Mouse (Mus musculus): ENCODE data around the gene Gpr22. TPM values are rescaled to one million over a fixed set of nuclear protein-coding genes. Genes with fewer than 3 reads are reported as not detected.

Gpr22 gene
- total RNA-seq (2021): 10 to 100 TPM; 19.5 to 20.5 TPM

GRCm38 (mm10) chr12:31713600-31713999 is at the start of gene Gpr22:
TSS of gene Gpr22 (minus strand) at chr12:31713947.
- intact Hi-C loops (cut with DNase I): no loop called here
- no peak for DNase-seq (ENCODE audit: low spot score)

GRCm38 (mm10) chr12:31755885-31756755 is 42.4 kb upstream of the Gpr22 start:
- intact Hi-C loops (cut with DNase I): no loop called here
- DNase-seq (ENCODE audit: low spot score): no peak

GRCm38 (mm10) chr12:31754465-31754864 is 40.7 kb upstream of the Gpr22 start:
- intact Hi-C loops (cut with DNase I): no loop called here
- no peak for DNase-seq (ENCODE audit: low spot score)

GRCm38 (mm10) chr12:31749846-31750245 is 36.1 kb upstream of the Gpr22 start:
- intact Hi-C loops (cut with DNase I): no loop called here
- DNase-seq (ENCODE audit: low spot score): no peak

GRCm38 (mm10) chr12:31747301-31747700 is 33.6 kb upstream of the Gpr22 start:
- no peak for DNase-seq (ENCODE audit: low spot score)
- intact Hi-C loops (cut with DNase I): no loop called here

GRCm38 (mm10) chr12:31734616-31735015 is 20.9 kb upstream of the Gpr22 start:
- intact Hi-C loops (cut with DNase I): no loop called here
- DNase-seq (ENCODE audit: low spot score): no peak

GRCm38 (mm10) chr12:31730126-31730525 is 16.4 kb upstream of the Gpr22 start:
- DNase-seq (ENCODE audit: low spot score): no peak
- intact Hi-C loops (cut with DNase I): no loop called here

GRCm38 (mm10) chr12:31726707-31727106 is 13.0 kb upstream of the Gpr22 start:
- intact Hi-C loops (cut with DNase I): loop anchor here (5.0 to 10.0 kb wide), 2 partner anchors 201 to 352 kb away; no protein-coding TSS in a partner anchor
- no peak for DNase-seq (ENCODE audit: low spot score)

GRCm38 (mm10) chr12:31725511-31726275 is 11.9 kb upstream of the Gpr22 start:
- no peak for DNase-seq (ENCODE audit: low spot score)
- intact Hi-C loops (cut with DNase I): loop anchor here (5.0 to 10.0 kb wide), 2 partner anchors 202 to 351 kb away; no protein-coding TSS in a partner anchor

- no peak for DNase-seq (ENCODE audit: low spot score)
These were observed 10.8 kb upstream of the Gpr22 start for GRCm38 (mm10) chr12:31724576-31724975.

GRCm38 (mm10) chr12:31719586-31720275 is 6.0 kb upstream of the Gpr22 start:
- no peak for DNase-seq (ENCODE audit: low spot score)
- intact Hi-C loops (cut with DNase I): loop anchor here (1.0 to 10.0 kb wide), 2 partner anchors 211 to 345 kb away; no protein-coding TSS in a partner anchor

More at GRCm38 (mm10) chr12:31724576-31724975, 10.8 kb upstream of the Gpr22 start:
- intact Hi-C loops (cut with DNase I): loop anchor here (10.0 kb wide), 1 partner anchor 350 kb away; no protein-coding TSS in a partner anchor

GRCm38 (mm10) chr12:31714070-31714469 is 323 bp upstream of the Gpr22 start:
- DNase-seq (ENCODE audit: low spot score): no peak
- intact Hi-C loops (cut with DNase I): no loop called here

GRCm38 (mm10) chr12:31712727-31713126 is 1.0 kb downstream of the Gpr22 start:
- DNase-seq (ENCODE audit: low spot score): no peak
- intact Hi-C loops (cut with DNase I): no loop called here

- intact Hi-C loops (cut with DNase I): no loop called here
- no peak for DNase-seq (ENCODE audit: low spot score)
These were observed 1.5 kb downstream of the Gpr22 start for GRCm38 (mm10) chr12:31712233-31712632.

GRCm38 (mm10) chr12:31709665-31710064 is 4.1 kb downstream of the Gpr22 start:
- no peak for DNase-seq (ENCODE audit: low spot score)
- intact Hi-C loops (cut with DNase I): no loop called here

GRCm38 (mm10) chr12:31707531-31707930 is 6.2 kb downstream of the Gpr22 start:
- intact Hi-C loops (cut with DNase I): no loop called here
- DNase-seq (ENCODE audit: low spot score): no peak

- intact Hi-C loops (cut with DNase I): no loop called here
- DNase-seq (ENCODE audit: low spot score): no peak
These were observed 7.6 kb downstream of the Gpr22 start for GRCm38 (mm10) chr12:31706168-31706567.

GRCm38 (mm10) chr12:31703904-31704303 is 9.8 kb downstream of the Gpr22 start:
- intact Hi-C loops (cut with DNase I): no loop called here
- peak; percentile 22 for DNase-seq (ENCODE audit: low spot score)

GRCm38 (mm10) chr12:31701411-31701810 is 12.3 kb downstream of the Gpr22 start:
- no peak for DNase-seq (ENCODE audit: low spot score)
- intact Hi-C loops (cut with DNase I): no loop called here
